Mouse (Mus musculus) spleen, adult 2 months (tissue): ENCODE measurements around the gene Deup1. TPM values are rescaled to one million over a fixed set of nuclear protein-coding genes. Genes with fewer than 3 reads are reported as not detected.

Experiments
- DNase-seq, 2 experiments: peaks; one replicate each; pipeline versions ENCODE4 v3.0.0 to v3.0.0-alpha.2; 2012 to 2021; ENCODE audit warnings: low spot score in 2 of 2, low read depth in 1 of 2
- H3K27ac ChIP-seq: fragments of 200-500 bp; 2 replicates; pipeline ENCODE4 v1.5.1; 2012; ENCODE audit warnings: low read length, inconsistent platforms; ENCODE audit not compliant: insufficient read depth
- H3K27me3 ChIP-seq: fragments of 200-500 bp; 2 replicates; pipeline ENCODE4 v1.6.1; 2012; ENCODE audit warnings: mild to moderate bottlenecking, moderate library complexity, low read length, inconsistent platforms; ENCODE audit not compliant: control insufficient read depth, insufficient read depth
- H3K36me3 ChIP-seq: fragments of 200-500 bp; 2 replicates; pipeline ENCODE4 v1.6.1; 2012; ENCODE audit warnings: mild to moderate bottlenecking, low read length, inconsistent platforms; ENCODE audit not compliant: control insufficient read depth, insufficient read depth
- H3K4me1 ChIP-seq: fragments of 200-500 bp; 2 replicates; pipeline ENCODE4 v1.6.1; 2011; ENCODE audit warnings: inconsistent platforms; ENCODE audit not compliant: control insufficient read depth, insufficient read depth, insufficient read length
- H3K4me3 ChIP-seq: fragments of 200-500 bp; 2 replicates; pipeline ENCODE4 v1.5.1; 2011; ENCODE audit warnings: mild to moderate bottlenecking, inconsistent platforms; ENCODE audit not compliant: insufficient read depth, insufficient read length; ENCODE audit errors: extremely low read depth
- CTCF ChIP-seq: fragments of 200-500 bp; IDR thresholded peaks from 2 replicates; pipeline ENCODE4 v1.5.1; 2011; ENCODE audit warnings: mild to moderate bottlenecking, inconsistent platforms; ENCODE audit not compliant: insufficient read depth, insufficient read length, insufficient replicate concordance; ENCODE audit errors: extremely low read depth
- POLR2A ChIP-seq: fragments of 200-500 bp; IDR thresholded peaks from 2 replicates; pipeline ENCODE4 v1.6.1; 2011; ENCODE audit warnings: low read depth, low read length, inconsistent platforms
- whole genome bisulfite sequencing: fragments of 180-500 bp; shearing (Covaris S2); methylation state at CpG from one replicate; pipeline ENCODE4 v1.1.7; 2018; 5-methylcytosine and 5-hydroxymethylcytosine counted together
- polyA plus RNA-seq: library from polyadenylated mRNA; depleted of rRNA; stranded (reverse); fragments of >200 nt; gene quantifications from 2 replicates; pipeline ENCODE4 v1.2.3, GENCODE M21; 2012; rRNA removed

Gene Deup1
- polyA plus RNA-seq, 1 experiment, result 0.15 TPM

DNA sequence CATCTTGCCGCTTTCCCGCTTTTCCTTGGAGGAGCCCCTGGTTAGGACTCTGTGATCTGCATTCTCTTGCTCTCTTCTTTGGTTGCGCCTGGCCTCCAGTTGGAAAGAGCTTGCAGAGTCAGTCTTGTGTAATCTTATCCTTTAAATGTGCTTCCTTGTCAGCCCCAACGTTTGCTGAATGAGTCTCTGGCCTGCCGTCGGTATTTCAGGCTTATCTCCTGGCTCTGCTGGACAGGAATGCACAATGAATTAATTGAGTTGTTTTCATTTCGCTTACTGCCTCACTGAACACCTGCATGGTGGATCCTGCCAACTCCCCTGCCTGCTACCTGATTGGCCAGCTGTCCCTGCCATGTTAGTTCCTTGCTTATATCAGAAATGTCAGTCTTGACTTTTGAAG, 114.8 kb downstream of the Deup1 start:
- Histone ChIP-seq H3K36me3 (no peaks in the 10 kb centered on the region), H3K4me1 (peaks cover 2% of the 10 kb centered on the region; the same call in 1 of the 2 replicates), H3K4me3 (no peak overlapping the region), H3K27me3 (no peaks in the 10 kb centered on the region), H3K27ac (no peak overlapping the region)
- TF ChIP-seq POLR2A, result no peak
- DNase-seq, result no peak
- WGBS, result 83% methylated on average over 7 of the region's 7 CpGs

DNA sequence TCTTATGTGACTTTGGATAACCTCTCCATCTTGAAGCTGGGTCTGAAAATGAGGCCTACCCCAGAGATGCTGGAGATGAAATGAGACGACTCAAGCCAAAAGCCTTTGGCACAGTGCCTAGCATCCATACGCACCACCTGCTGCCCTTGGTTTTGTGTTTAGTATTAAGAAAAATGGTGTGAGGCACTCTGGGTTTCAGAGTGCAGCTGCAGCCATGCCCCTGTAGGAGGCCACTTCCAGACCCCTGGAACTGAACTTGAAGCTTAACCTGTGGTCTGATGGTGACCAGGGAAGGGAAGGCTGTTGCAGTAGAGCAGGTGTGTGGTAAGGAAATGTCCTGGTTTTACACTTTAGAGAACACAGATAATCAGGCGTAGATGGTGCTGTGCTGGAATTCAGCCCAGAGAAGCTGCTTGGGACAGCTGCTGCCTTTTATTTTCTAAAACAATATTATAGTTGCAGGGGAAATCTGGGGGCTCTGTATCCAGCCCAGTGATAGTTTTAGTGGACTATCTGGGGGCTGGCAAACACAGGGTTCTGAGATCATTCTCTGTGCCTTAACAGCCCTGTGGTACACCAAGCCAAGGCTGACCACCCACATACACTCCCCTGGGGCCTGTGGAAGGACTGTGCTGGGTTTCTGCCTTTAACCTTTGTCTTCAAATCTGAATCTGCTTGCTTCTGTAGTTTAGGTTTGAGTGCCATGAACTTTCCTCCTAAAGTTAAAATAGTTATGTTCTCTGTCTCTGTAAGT, 117.0 kb downstream of the Deup1 start:
- no peak for TF ChIP-seq POLR2A
- no peak for TF ChIP-seq CTCF
- Histone ChIP-seq H3K27ac (no peak overlapping the region), H3K27me3 (no peaks in the 10 kb centered on the region), H3K4me1 (peaks cover 2% of the 10 kb centered on the region; the same call in 1 of the 2 replicates), H3K4me3 (no peak overlapping the region), H3K36me3 (no peaks in the 10 kb centered on the region)
- DNase-seq, result no peak
- WGBS, result 62% methylated on average over 3 of the region's 3 CpGs

Other genes starting within 250 kb of the Deup1 start
- 7.0 and 8.0 TPM in 2 replicates for gene Smco4, start 134.5 kb downstream of the Deup1 start, polyA plus RNA-seq
- 2.3 and 2.7 TPM in 2 replicates for gene Slc36a4, start 81.8 kb upstream of the Deup1 start, polyA plus RNA-seq
- gene Mtnr1b, start 246.6 kb upstream of the Deup1 start, polyA plus RNA-seq, result not detected in 2 replicates